Mouse (Mus musculus): ENCODE measurements around the gene Med15. TPM values are rescaled to one million over a fixed set of nuclear protein-coding genes. Genes with fewer than 3 reads are reported as not detected.
"Not testable (repeated sequence)": the region's sequence is repeated elsewhere in the genome, so short reads cannot be mapped to it uniquely, and the experiment has no call there.

Med15 gene
- polyA plus RNA-seq, 1 experiment from 2014 or later = 50.9 TPM

GRCm38 (mm10) chr16:17743279-17743678 is 10.6 kb upstream of the Med15 start:
- no peak overlapping the region for H3K9ac ChIP-seq (ENCODE audit: low read length)
- ATAC-seq (replicated peaks; ENCODE audit: low FRiP score) (no peak), DNase-seq (ENCODE audit: low spot score) (no peak)
- no peaks in the 10 kb centered on the region; the same call in 1 of the 2 replicates for H3K9me3 ChIP-seq (ENCODE audit: control insufficient read depth, low read length)
- H3K27ac ChIP-seq (ENCODE audit: low read depth, low read length) = no peak overlapping the region
- WGBS = 45% methylated on average over 4 of the region's 4 CpGs
- H3K36me3 ChIP-seq (ENCODE audit: control insufficient read depth, insufficient read depth, low read length) = no peaks in the 10 kb centered on the region
- H3K4me3 ChIP-seq (ENCODE audit: low read depth, low read length) = no peak overlapping the region
- no peaks in the 10 kb centered on the region for H3K4me1 ChIP-seq (replicated peaks; ENCODE audit: control insufficient read depth, insufficient read depth, low read length)
- H3K27me3 ChIP-seq (ENCODE audit: control insufficient read depth, insufficient read depth, low read length) = no peaks in the 10 kb centered on the region
- no peak overlapping the region for H3K4me2 ChIP-seq (ENCODE audit: low read depth, low read length, severe bottlenecking)

- no peaks in the 10 kb centered on the region; the same call in 1 of the 2 replicates for H3K9me3 ChIP-seq (ENCODE audit: control insufficient read depth, low read length)
- no peak for ATAC-seq (replicated peaks; ENCODE audit: low FRiP score)
- H3K27ac ChIP-seq (ENCODE audit: low read depth, low read length) = no peak overlapping the region
- no peaks in the 10 kb centered on the region for H3K36me3 ChIP-seq (ENCODE audit: control insufficient read depth, insufficient read depth, low read length)
- H3K9ac ChIP-seq (ENCODE audit: low read length) = no peak overlapping the region
- no peak overlapping the region for H3K4me3 ChIP-seq (ENCODE audit: low read depth, low read length)
- no peak overlapping the region for H3K4me2 ChIP-seq (ENCODE audit: low read depth, low read length, severe bottlenecking)
- no peak for DNase-seq (ENCODE audit: low spot score)
- 75% methylated on average over 1 of the region's 1 CpGs for WGBS
- no peaks in the 10 kb centered on the region for H3K27me3 ChIP-seq (ENCODE audit: control insufficient read depth, insufficient read depth, low read length)
- no peaks in the 10 kb centered on the region for H3K4me1 ChIP-seq (replicated peaks; ENCODE audit: control insufficient read depth, insufficient read depth, low read length)
Measured at GRCm38 (mm10) chr16:17742810-17743209, 10.1 kb upstream of the Med15 start.

DNA sequence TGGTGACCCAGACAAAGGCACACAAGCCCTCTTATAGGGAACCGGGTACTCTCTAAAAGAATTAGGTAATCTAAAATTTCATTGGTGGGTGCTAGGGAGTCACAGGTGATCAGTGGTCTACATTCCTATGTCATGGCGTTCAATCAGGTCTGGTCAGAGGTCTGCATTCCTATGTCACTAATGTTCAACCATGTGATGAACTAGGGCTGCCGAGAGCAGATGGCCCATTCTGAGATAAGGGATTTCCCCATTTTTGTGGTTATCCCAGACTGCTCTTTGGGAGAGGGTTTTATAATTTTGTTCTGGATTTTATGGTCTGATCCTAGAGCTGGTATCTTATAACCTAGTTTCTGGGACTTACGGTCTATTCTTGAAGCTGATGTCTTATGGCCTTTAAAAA is 7.4 kb upstream of the Med15 start:
- no peak overlapping the region for H3K27ac ChIP-seq (ENCODE audit: low read depth, low read length)
- no peak overlapping the region for H3K9ac ChIP-seq (ENCODE audit: low read length)
- no peak overlapping the region for H3K4me2 ChIP-seq (ENCODE audit: low read depth, low read length, severe bottlenecking)
- ATAC-seq (replicated peaks; ENCODE audit: low FRiP score) = no peak
- H3K9me3 ChIP-seq (ENCODE audit: control insufficient read depth, low read length) = no peaks in the 10 kb centered on the region
- H3K36me3 ChIP-seq (ENCODE audit: control insufficient read depth, insufficient read depth, low read length) = no peaks in the 10 kb centered on the region
- WGBS = 86% methylated on average over 4 of the region's 4 CpGs
- no peak overlapping the region for H3K4me3 ChIP-seq (ENCODE audit: low read depth, low read length)
- no peaks in the 10 kb centered on the region for H3K4me1 ChIP-seq (replicated peaks; ENCODE audit: control insufficient read depth, insufficient read depth, low read length)
- DNase-seq (ENCODE audit: low spot score) = no peak
- H3K27me3 ChIP-seq (ENCODE audit: control insufficient read depth, insufficient read depth, low read length) = no peaks in the 10 kb centered on the region

DNA sequence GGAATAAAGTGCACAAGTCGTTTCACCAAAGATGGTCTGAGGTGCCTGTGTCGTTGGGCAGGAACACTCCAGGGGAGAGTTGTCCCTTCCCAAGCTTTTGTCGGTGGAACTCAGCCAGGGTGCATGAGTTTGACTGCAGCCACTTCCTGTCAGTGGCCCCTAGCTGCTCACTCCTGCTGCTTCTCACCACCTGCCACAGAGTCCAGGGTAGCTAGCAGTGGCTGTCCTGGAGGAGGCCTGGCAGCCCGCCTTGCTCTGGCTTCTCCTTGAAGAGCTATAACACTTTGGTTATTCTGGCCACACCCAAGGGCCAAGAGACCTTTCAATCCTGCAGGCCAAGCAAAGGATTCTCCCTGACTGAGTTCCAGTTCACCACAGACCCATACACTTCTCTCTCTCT is 3.5 kb upstream of the Med15 start:
- Histone ChIP-seq H3K4me1 (replicated peaks; ENCODE audit: control insufficient read depth, insufficient read depth, low read length) (no peaks in the 10 kb centered on the region), H3K4me3 (ENCODE audit: low read depth, low read length) (no peak overlapping the region), H3K27me3 (ENCODE audit: control insufficient read depth, insufficient read depth, low read length) (no peaks in the 10 kb centered on the region), H3K9ac (ENCODE audit: low read length) (no peak overlapping the region), H3K9me3 (ENCODE audit: control insufficient read depth, low read length) (no peaks in the 10 kb centered on the region), H3K36me3 (ENCODE audit: control insufficient read depth, insufficient read depth, low read length) (no peaks in the 10 kb centered on the region), H3K4me2 (ENCODE audit: low read depth, low read length, severe bottlenecking) (no peak overlapping the region), H3K27ac (ENCODE audit: low read depth, low read length) (no peak overlapping the region)
- no peak for ATAC-seq (replicated peaks; ENCODE audit: low FRiP score)
- no peak for DNase-seq (ENCODE audit: low spot score)
- 70% methylated on average over 4 of the region's 4 CpGs for WGBS

GRCm38 (mm10) chr16:17734872-17735271 is 2.2 kb upstream of the Med15 start:
- not testable (repeated sequence) for H3K9me3 ChIP-seq (ENCODE audit: control insufficient read depth, low read length); H3K27ac ChIP-seq (ENCODE audit: low read depth, low read length); H3K4me1 ChIP-seq (replicated peaks; ENCODE audit: control insufficient read depth, insufficient read depth, low read length); ATAC-seq (replicated peaks; ENCODE audit: low FRiP score); DNase-seq (ENCODE audit: low spot score); H3K4me3 ChIP-seq (ENCODE audit: low read depth, low read length); H3K9ac ChIP-seq (ENCODE audit: low read length); H3K36me3 ChIP-seq (ENCODE audit: control insufficient read depth, insufficient read depth, low read length); H3K4me2 ChIP-seq (ENCODE audit: low read depth, low read length, severe bottlenecking); H3K27me3 ChIP-seq (ENCODE audit: control insufficient read depth, insufficient read depth, low read length)
- 85% methylated on average over 6 of the region's 6 CpGs for WGBS

DNA sequence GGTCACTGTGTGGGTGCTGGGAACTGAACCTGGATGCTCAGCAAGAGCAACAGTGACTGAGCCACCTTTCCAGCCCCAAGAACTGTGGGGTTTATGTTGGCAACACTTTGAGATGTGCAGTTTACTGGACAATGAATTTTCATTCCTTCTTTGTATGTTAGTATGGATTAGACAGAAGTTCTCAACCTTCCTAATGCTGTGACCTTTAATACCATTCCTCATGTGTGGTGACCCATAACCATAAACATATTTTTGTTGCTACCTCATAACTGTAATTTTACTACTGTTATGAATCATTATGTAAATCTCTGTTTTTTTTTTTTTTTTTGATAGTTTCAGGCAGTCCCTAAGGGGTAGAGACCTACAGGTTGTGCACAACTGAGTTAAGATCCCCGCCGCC is 955 bp upstream of the Med15 start:
- ATAC-seq (replicated peaks; ENCODE audit: low FRiP score) = no peak
- Histone ChIP-seq H3K27me3 (ENCODE audit: control insufficient read depth, insufficient read depth, low read length) (no peaks in the 10 kb centered on the region), H3K36me3 (ENCODE audit: control insufficient read depth, insufficient read depth, low read length) (no peaks in the 10 kb centered on the region), H3K9me3 (ENCODE audit: control insufficient read depth, low read length) (no peaks in the 10 kb centered on the region), H3K9ac (ENCODE audit: low read length) (no peak overlapping the region), H3K4me3 (ENCODE audit: low read depth, low read length) (no peak overlapping the region), H3K4me1 (replicated peaks; ENCODE audit: control insufficient read depth, insufficient read depth, low read length) (no peaks in the 10 kb centered on the region), H3K27ac (ENCODE audit: low read depth, low read length) (no peak overlapping the region), H3K4me2 (ENCODE audit: low read depth, low read length, severe bottlenecking) (no peak overlapping the region)
- DNase-seq (ENCODE audit: low spot score) = no peak
- WGBS = 48% methylated on average over 2 of the region's 2 CpGs

DNA sequence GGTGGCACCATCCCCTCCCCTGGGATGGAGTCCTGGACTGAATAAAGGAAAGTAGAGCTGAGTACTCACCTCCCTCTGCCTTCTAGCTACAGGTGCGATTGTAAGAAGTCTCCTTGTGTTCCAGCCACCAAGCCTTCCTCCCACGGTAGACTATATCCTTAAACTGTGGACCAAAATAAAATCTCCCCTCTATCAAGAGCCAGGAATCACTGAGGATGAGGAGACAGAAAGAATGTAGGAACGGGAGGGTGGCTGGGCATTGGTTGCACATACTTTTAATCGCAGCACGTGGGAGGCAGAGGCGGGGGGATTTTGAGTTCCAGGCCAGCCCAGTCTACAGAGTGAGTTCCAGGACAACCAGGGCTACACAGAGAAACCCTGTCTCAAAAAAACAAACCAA is 260 bp downstream of the Med15 start:
- Histone ChIP-seq H3K9ac (ENCODE audit: low read length) (no peak overlapping the region), H3K9me3 (ENCODE audit: control insufficient read depth, low read length) (no peaks in the 10 kb centered on the region), H3K4me3 (ENCODE audit: low read depth, low read length) (no peak overlapping the region), H3K27me3 (ENCODE audit: control insufficient read depth, insufficient read depth, low read length) (no peaks in the 10 kb centered on the region), H3K4me1 (replicated peaks; ENCODE audit: control insufficient read depth, insufficient read depth, low read length) (no peaks in the 10 kb centered on the region), H3K36me3 (ENCODE audit: control insufficient read depth, insufficient read depth, low read length) (no peaks in the 10 kb centered on the region), H3K4me2 (ENCODE audit: low read depth, low read length, severe bottlenecking) (no peak overlapping the region), H3K27ac (ENCODE audit: low read depth, low read length) (no peak overlapping the region)
- DNase-seq (ENCODE audit: low spot score) (no peak), ATAC-seq (replicated peaks; ENCODE audit: low FRiP score) (no peak)
- 71% methylated on average over 6 of the region's 6 CpGs for WGBS

DNA sequence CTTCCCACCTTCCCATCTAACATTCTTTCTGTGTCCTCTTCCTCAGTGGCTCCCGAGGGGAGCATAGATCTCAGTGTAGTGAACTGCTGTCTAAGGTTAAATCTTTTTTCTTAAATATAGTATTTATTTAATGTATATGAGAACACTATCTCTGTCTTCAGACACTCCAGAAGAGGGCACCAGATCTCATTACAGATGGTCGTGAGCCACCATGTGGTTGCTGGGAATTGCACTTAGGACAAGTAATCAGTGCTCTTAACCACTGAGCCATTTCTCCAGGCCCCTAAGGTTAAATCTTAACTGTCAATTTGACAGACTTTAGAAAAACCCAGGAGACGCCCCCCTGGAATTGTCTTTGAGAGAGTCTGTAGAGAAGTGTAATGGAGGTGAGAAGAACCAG is 670 bp downstream of the Med15 start:
- Histone ChIP-seq H3K27ac (ENCODE audit: low read depth, low read length) (no peak overlapping the region), H3K4me1 (replicated peaks; ENCODE audit: control insufficient read depth, insufficient read depth, low read length) (no peaks in the 10 kb centered on the region; the same call in 1 of the 2 replicates), H3K36me3 (ENCODE audit: control insufficient read depth, insufficient read depth, low read length) (no peaks in the 10 kb centered on the region), H3K27me3 (ENCODE audit: control insufficient read depth, insufficient read depth, low read length) (no peaks in the 10 kb centered on the region), H3K4me3 (ENCODE audit: low read depth, low read length) (no peak overlapping the region), H3K9ac (ENCODE audit: low read length) (no peak overlapping the region), H3K9me3 (ENCODE audit: control insufficient read depth, low read length) (no peaks in the 10 kb centered on the region), H3K4me2 (ENCODE audit: low read depth, low read length, severe bottlenecking) (no peak overlapping the region)
- no peak for DNase-seq (ENCODE audit: low spot score)
- WGBS = 37% methylated on average over 3 of the region's 3 CpGs
- ATAC-seq (replicated peaks; ENCODE audit: low FRiP score) = no peak

DNA sequence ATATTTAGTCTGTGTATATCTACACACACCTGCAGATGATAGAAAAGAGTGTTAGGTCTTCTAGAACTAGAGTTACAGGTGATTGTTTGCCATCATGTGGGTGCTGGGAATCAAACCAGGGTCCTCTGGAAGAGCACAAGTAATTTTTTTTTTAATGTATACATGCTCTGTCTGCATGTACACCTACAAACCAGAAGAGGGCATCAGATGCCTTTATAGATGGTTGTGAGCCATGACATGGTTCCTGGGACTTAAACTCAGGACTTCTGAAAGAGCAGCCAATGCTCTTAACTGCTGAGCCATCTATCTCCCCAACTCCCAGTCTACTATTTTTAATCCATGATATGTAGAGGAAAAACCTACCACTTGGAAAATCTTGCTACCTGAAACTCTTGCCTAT is 2.7 kb downstream of the Med15 start:
- Histone ChIP-seq H3K9me3 (ENCODE audit: control insufficient read depth, low read length) (no peaks in the 10 kb centered on the region), H3K27me3 (ENCODE audit: control insufficient read depth, insufficient read depth, low read length) (no peaks in the 10 kb centered on the region), H3K27ac (ENCODE audit: low read depth, low read length) (no peak overlapping the region), H3K4me2 (ENCODE audit: low read depth, low read length, severe bottlenecking) (no peak overlapping the region), H3K9ac (ENCODE audit: low read length) (no peak overlapping the region), H3K4me1 (replicated peaks; ENCODE audit: control insufficient read depth, insufficient read depth, low read length) (no peaks in the 10 kb centered on the region; the same call in 1 of the 2 replicates), H3K36me3 (ENCODE audit: control insufficient read depth, insufficient read depth, low read length) (no peaks in the 10 kb centered on the region), H3K4me3 (ENCODE audit: low read depth, low read length) (no peak overlapping the region)
- DNase-seq (ENCODE audit: low spot score) (no peak), ATAC-seq (replicated peaks; ENCODE audit: low FRiP score) (no peak)

Data from forebrain, embryonic 11.5 days (tissue).